Mouse (Mus musculus) megakaryocyte-erythroid progenitor cell, adult 5 weeks (primary cell): ENCODE measurements around the gene Calca. TPM values are rescaled to one million over a fixed set of nuclear protein-coding genes. Genes with fewer than 3 reads are reported as not detected.

Experiments used
- polyA plus RNA-seq: library from polyadenylated mRNA; stranded (reverse); fragments of >175 nt; gene quantifications from 2 replicates; pipeline ENCODE4 v1.2.3, GENCODE M21; 2012

Gene Calca
- 0.47 TPM in 1 of 2 replicates, not detected in the other for polyA plus RNA-seq

GRCm38 (mm10) chr7:114636102-114636501 lies at the start of gene Calca:
TSS of gene Calca (minus strand) at chr7:114636357.

Other genes starting within 250 kb of the Calca start
- 1.8 and 2.1 TPM in 2 replicates for gene Pde3b, start 221.1 kb downstream of the Calca start, polyA plus RNA-seq
- gene Cyp2r1, start 73.4 kb downstream of the Calca start, polyA plus RNA-seq = 1.8 and 2.6 TPM in 2 replicates
- not detected in 2 replicates for gene Calcb, start 82.3 kb upstream of the Calca start, polyA plus RNA-seq
- gene Insc, start 107.3 kb upstream of the Calca start, polyA plus RNA-seq = not detected in 2 replicates